Mouse (Mus musculus): ENCODE results near the gene Polr1e.
"Not testable (repeated sequence)": the region's sequence is repeated elsewhere in the genome, so short reads cannot be mapped to it uniquely, and the experiment has no call there.

DNA sequence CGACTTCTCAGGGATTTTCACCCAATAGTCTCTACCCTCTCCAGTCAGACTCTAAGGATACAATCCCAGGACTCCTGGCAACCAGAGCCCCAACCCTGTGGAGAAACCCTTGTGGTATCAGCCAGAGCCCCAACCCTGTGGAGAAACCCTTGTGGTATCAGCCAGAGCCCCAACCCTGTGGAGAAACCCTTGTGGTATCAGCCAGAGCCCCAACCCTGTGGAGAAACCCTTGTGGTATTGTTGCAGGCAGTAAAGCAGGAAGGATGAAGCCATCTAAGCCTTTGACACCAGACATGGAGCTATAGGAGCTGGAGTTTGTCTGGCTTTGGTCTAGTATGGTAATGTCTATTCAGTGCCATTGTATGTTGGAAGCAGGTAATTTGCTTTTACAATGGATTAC is 45.5 kb downstream of the Polr1e start:
- not testable (repeated sequence) for TF ChIP-seq CTCF (IDR thresholded peaks at IDR 0.05; ENCODE audit: borderline replicate concordance, insufficient read depth, low read depth, low read length); POLR2A (IDR thresholded peaks at IDR 0.05; ENCODE audit: borderline replicate concordance, insufficient read depth, low read length)

Measured in cerebellum, adult 2 months (tissue).